Mouse (Mus musculus) olfactory bulb, adult 2 months (tissue): ENCODE results near the gene Slc44a5.

ENCODE experiments used
- CTCF ChIP-seq: fragments of 200-500 bp; IDR thresholded peaks from 2 replicates; pipeline ENCODE4 v1.5.1; 2012; ENCODE audit warnings: low read depth, mild to moderate bottlenecking, low read length, moderate library complexity; ENCODE audit not compliant: insufficient read depth
- POLR2A ChIP-seq: fragments of 200-500 bp; IDR thresholded peaks from 2 replicates; pipeline ENCODE4 v1.6.1; 2012; ENCODE audit warnings: mild to moderate bottlenecking, low read depth, low read length, moderate library complexity; ENCODE audit not compliant: insufficient read depth

GRCm38 (mm10) chr3:154300006-154300405 lies 326.8 kb downstream of the Slc44a5 start:
- TF ChIP-seq CTCF = no peak
- TF ChIP-seq POLR2A = no peak
